Mouse (Mus musculus): ENCODE data around the gene F2rl1.
"Not testable (repeated sequence)": the region's sequence is repeated elsewhere in the genome, so short reads cannot be mapped to it uniquely, and the experiment has no call there.

The F2rl1 gene

DNA sequence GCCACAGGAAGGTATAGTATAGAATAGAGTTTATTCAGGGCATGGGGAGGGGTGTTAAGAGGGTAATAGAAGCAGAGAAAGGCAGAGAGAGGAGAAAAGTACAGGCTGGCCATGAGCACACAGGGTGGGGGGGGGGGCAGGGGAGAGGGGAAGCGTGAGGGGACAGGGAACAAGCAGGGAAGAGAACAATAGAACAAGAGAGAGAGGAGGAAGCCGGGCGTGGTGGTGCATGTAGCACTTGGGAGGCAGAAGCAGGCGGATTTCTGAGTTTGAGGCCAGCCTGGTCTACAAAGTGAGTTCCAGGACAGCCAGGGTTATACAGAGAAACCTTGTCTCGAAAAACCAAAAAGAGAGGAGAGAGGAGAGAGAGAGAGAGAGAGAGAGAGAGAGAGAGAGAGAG is 8.1 kb upstream of the F2rl1 start:
- DNase-seq: not testable (repeated sequence)

DNA sequence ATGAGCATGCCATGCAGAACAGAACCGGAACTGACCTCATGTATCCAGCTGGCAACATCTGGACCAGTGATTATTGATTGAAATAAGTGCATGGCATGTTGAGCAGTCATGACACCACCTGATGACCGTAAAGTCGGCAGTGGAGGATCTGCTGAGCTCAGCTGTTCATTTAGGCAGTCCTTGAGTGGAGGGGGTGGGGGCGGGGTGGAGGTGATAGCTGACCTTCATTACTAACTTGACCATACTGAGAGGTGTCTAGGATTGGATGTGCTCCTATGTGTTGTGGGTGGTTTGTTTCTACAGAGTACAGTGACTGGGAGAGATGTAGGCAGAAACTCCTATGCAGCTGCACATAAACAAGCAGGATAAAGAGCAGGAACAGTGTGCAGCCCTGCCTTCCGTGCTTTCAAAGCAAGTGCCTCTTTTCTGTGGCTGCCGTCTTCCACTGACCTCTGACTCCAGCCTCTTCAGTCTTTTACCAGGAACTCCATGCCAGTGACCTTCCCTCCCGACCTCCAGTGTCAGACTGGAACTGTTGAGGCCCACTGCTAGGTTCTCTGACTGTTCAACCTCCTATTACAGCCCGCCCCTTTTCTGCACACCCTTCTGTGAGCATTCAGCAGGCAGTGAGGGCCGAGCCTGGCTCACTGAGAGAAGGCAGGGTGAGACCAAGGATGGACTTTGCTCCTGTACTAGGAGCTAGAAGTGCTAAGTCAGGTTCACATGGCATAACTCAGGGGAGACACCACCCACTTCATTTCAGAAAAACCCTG is 6.4 kb upstream of the F2rl1 start:
- DNase-seq: no peak

DNA sequence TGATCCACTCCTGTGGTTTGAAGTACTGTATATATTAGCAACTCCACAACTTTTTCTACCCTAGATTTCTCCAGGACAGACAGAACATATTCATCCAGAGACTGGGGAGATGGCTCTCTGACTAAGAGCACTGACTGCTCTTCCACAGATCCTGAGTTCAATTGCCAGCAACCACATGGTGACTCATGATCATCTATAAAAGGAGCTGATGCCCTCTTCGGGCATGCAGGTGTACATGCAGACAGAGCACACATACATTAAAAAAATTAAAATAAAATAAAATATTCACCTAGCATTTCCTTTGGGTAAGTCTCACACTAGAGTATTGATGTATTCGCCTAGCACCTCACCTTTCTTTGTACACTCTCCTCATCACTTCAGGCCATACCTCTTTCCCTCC is 4.2 kb upstream of the F2rl1 start:
- DNase-seq: no peak

DNA sequence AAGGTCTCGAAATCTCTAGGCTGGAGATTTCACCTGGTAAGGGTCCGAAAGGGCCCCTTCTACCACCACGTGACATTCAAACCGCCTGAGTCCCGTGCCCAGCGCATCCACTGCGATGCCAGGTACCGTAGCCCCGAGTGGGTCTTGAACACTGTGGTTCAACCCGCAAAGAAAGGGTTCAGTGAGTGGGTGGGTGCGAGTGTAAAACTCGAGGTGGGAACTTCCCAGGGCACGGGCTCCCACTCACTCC is 678 bp downstream of the F2rl1 start:
- no peak for DNase-seq

DNA sequence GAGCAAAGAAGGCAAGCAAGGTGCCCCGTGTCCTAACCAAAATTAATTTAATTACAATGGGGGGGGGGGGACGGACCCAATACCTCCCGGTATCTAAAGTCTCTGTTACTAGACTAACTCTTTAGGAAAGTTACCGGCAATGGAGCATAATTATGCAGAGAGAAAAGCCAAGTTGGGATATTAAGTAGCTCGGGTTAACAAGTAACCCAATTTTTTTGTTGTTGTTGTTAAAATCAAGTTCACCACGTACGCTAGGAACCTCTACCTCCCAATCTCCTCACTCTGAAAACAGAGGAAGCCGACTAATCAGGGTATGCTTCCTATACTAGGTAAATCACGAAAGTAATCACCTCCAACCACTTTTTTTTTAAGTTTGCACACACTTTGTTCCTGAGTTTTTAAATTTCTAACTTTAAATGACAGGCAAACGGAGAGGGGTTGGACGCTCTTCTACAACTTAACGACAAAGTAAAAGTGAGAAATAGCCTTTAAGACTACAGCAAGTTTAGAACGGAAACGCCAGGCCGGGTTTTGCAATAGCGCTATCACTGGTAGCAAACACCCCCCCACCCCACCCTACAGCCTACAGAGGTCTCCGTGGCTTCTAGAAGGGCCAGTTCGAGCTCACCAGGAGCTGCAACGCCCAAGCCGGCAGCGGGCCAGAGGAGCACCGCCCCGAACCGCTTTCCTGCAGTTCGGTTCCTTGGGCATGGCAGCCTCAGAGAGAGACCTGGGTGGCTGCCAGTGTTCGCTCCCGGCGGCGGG is 1.2 kb downstream of the F2rl1 start:
- DNase-seq: peak; percentile 34

DNA sequence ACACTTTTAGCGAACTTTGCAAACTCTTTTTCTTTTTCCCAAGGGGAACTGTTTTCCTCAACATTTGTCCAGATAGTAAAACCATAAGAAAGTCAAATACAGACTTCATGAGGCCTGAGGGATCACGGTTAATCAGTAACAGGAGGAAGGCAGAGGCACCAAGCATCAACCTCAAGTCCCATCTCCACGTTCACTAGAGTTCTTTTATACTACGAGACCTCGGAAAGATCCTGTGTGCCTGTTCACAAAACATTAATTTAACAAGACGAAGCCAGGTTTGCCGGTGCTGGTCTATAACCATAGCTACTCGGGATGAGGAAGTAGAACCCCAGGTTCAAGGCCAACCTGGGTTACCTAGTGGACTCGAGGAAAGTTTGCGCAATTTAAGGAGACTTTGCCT is 2.9 kb downstream of the F2rl1 start:
- no peak for DNase-seq

DNA sequence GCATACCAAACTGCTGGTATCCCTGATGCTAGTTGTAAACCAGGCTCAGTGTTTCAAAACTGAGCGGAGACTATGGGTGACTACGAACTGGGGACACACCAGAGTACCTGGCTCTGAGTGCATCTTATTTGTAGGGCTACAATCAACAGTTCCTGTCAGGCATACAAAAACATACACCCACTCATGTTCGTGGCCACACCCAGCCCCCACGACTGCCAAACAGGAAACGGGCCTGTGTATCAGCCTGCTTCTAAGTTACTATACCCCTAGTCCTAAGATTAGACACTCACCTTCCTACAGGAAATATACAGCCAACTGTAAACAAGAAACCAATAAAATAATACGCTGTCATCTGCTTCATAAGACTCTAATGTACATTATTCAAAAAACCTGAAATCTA is 4.0 kb downstream of the F2rl1 start:
- no peak for DNase-seq

DNA sequence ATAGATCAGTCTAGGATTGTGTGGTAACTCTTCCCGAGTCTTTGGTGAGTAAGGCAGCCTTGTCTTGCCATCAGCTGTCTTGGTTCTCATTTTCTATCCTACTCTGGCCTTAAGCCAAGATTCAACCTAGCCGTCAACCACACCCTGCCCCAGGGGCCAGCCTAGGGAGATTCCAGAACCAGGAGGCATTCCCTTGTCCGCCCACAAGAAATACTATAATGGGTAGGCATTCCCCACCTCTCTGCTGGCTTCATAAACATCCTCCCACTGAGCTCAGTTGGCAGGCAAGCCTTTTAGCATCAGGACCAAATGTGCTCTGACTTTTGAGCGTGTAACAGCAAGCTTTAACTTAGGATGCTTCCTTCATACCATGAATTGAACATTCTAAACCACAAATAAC is 10.3 kb downstream of the F2rl1 start:
- DNase-seq: no peak

DNA sequence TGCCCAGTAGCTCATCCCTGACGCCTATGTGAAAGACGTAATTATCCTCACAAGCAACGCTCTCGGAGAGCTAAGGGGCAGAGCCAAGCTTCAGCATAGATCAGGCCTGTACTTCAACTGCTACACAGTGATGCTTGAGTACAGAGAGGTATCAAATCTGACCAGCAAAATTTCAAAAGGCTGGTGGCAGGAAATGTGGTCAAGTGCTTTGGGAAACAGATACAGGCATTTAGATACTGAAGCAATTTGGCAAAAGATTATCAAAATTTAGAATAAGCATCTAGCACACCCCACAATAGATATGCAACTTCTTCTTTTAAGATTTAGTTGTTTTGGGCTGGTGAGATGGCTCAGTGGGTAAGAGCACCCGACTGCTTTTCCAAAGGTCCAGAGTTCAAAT is 15.0 kb downstream of the F2rl1 start:
- no peak for DNase-seq

DNA sequence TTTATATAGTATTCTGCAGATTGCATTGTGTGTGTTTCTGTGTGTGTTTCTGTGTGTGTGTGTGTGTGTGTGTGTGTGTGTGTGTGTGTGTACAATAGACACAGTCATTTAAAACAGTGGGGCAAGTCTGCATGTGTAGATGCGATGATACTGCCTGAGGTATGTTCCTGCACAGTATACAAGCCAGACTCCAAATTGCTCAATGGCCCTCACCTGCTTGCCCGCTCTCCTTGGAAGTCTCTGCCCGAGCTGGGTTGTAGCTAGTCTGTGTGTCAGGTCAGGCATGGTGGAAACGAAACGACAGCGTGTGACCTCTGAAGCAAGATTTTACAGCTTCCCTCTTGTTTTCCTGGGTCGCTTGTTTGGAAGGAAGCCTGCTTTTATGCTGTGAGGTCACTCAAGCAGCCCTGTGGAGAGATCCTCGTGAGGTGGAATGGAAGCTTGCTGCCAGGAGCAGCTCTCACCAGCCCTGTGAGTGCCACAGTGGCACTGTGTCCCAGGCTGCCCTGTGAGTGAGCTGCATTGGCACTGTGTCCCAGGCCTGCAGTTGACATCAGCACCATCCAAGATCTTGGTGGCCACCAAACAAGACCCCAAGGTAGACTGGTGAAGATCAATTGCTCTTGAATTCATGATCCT is 21.6 kb downstream of the F2rl1 start:
- no peak for DNase-seq

DNA sequence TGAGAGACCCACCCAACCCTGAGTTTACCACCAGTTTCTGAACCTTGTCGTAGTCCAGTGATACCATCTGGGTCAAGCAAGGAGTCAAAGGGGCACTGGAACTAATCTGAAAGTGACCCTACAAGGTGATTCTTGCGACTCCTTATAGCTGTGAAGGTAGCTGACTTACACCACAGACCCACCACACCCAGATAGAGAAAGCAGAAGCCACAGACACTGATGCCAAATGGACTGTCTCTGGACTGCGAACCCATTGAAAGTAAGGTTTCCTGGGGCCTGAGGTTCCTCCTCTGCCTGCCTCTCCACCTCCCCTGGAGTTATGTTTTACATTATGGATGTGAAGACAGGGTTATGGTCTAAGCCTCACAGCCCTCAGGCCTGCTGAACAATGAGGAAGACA is 28.4 kb downstream of the F2rl1 start:
- no peak for DNase-seq

DNA sequence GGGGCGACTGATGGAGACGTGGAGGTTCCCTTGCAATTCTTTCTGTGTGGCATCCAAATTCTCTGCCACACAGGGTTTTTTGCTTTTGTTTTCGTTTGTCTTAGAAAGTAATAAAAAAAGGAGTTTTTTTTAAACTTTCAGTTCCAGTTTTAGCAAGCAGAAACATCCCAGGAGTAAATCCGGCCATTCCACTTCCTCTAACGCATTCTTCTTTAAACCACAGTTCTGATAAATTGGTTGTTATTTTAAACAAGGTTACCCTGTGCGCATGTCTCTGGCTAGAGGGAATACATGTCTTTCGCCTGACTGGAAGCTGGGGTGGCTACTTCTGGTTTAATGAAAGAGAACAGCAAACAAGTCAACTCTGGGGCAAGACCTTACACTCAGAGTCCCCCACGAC is 30.2 kb downstream of the F2rl1 start:
- DNase-seq: no peak

DNA sequence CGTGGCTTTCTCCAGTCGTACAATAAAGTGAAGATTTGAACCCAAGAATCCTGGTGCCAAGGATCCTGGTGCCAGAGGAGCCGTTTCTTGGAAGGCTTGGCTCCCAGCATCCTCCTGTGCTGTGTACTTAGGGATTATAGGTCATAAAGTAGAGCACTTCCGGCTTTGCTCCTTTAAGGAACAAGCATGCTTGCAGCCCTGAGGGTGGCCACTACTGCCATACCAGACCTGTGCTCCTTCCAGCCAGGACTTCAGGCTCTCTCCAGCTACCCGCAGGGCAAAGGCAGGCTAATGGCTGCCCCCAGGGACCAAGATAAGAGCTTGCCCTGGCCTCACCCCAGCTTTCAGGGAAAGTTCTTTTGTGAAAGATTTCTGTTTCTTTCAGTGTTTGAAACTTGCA is 31.7 kb downstream of the F2rl1 start:
- no peak for DNase-seq

DNA sequence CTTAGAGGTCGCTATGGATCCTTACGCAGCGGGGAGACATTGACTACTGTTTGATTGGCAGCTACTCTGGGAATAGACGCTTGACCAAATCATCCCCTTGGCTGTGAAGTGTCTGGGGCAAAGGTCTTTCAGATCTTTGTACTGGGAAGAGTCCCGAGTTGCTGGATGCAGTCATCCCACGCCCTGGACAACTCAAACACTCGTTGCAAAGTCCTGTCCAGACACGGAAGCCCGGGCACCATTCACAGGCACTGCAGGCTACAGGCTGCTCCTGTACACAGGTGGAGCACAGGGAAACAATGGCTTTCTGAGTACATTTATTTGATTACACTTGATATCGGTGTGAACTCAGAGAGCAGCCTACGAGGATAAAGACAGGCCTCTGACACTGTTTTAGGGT is 33.7 kb downstream of the F2rl1 start:
- no peak for DNase-seq

DNA sequence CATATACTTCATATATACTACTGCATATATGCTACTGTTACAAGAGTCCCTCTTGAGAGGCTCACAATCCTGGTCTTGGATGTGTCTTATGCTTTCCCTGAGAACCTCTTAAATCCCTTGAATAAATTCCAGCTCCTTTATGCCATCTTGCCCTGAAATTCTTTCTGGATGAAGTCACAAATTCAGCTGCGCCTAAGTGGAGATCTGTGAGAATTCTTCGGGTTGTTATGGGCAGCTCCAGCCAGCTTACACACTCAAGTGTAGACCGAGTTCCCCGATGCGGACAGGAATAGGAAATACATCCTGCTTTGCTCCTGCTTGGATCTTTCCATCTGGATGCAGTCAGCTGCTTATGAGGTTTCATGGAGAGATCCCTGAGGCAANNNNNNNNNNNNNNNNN is 40.4 kb downstream of the F2rl1 start:
- no peak for DNase-seq

DNA sequence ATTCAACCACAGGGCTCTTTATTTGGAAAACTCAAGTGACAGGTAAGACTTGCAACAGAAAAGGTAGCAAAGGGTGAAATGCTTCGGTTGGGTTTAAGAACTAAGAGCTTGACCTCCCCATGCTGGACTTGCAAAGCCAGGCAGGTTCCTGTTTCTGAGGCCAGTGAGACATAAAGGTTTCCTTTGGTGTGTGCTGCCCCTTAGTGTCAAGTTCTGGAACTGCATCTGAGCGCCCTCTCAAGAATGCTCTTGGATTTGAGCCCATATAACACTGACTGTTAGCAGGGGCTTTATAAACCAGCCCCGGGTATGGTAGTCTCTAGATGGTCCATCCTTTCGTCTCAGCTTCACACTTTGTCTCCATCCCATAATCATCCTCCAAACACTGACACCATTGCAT is 43.6 kb downstream of the F2rl1 start:
- peak; percentile 71 for DNase-seq

DNA sequence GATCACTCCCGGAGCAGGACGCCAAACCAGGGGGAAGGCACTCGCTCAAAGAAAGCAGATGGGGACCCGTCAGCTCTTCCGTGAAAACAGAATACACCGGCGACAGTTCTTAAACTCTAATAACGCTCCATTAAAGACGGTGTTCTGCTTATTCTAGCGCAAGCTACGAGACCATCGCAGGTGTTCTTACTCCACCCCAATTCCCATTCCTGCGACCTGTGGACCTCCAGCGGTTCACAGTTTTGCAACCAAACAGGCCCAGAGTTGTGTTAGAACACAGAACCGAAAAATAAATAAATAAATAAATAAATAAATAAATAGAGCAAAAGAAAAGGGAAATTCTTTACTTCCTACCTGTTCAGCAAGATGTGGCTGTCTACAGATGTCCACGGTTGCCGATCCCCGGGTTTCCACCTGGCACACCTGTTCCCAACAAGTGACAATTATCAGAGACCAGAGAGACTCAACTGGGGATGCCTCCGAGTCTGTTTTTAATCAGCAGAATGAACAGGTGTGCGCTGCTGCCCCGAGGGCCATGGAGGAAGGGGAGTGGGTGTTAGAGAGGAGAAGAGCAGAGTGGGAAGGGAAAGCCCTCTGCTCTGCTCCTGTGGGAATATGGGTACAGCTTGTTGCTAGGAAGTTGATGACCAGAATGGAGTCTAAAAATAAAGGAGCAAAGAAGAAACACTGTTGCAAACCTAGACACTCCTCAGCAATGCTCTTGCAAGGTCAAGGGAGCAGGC is 46.2 kb downstream of the F2rl1 start, which contains the start of gene S100z:
TSS of gene S100z (minus strand) at position 51 of the 743 bp plus-strand sequence.
- no peak for DNase-seq

DNA sequence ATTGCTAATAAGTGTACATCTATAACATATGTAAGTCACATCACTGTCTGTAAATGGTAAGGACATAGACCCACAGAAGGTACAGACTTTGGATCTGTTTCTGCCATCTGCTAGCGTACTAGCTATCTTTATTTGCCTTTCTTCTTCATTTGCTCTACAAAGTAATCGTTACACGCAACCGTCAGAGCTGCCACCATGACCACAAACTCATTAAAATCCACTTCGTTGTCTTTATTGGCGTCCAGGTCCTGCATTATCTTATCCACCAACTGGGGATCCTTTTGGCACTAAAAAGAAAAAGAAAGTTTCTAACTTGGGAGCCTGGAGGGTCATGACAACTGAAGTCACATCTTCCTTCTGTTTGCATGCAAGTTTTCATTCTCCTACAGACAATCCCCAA is 47.9 kb downstream of the F2rl1 start:
- no peak for DNase-seq

DNA sequence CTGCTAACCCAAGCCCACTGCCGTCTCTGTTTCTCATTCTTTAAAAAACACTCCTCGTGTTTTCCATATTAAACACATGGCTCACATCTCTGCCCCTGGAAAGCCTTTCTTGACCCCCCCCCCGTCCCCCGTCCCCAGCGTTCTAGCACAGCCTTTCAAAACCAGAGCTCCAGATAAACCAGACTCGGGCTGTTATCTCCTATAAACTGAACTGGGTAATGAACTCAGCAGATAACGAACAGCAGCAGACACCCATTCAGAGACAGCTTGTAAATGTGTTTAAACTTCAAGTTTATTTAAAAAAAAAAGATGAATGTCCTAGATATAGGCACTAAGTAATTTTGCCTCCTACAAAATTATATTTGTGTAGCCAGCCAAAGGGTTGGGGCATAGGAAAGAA is 49.9 kb downstream of the F2rl1 start:
- peak; percentile 49 for DNase-seq

DNA sequence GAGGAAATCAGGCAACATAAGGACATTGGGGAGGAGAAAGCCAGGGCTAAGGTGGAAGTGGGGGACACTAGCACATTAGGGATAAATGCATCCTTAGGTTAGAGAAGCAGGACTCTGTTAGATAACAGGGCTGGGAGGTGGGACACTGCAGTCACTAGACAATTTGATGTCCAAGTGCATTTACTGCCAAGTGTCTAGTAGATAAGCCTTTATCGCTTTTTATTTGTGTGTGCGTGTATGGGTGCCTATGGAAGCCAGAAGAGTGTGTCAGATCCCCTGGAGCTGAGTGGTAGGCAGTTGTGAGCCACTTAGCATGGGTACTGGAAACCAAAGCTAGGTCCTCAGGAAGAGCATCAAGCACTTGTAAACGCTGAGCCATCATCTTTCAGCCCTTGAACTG is 50.7 kb downstream of the F2rl1 start:
- peak; percentile 20 for DNase-seq

DNA sequence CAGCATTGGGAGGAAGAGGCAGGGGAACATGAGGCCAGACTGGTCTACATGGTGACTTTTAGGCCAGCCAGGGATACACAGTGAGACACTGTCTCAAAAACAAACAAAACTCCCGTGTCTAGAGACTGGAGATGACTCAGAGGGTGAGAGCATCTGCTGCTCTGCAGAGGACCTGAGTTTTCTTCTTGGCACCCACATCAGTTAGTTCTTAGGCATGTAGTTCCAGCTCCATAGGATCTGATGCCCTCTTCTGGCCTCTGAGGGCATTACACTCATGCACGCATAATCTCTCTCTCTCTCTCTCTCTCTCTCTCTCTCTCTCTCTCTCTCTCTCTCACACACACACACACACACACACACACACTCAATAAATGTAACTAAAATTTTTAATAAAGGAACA is 54.1 kb downstream of the F2rl1 start:
- peak; percentile 23 for DNase-seq

Data from liver (tissue).